Mouse (Mus musculus): ENCODE results near the gene Rnf138rt1. TPM values are rescaled to one million over a fixed set of nuclear protein-coding genes. Genes with fewer than 3 reads are reported as not detected.

Rnf138rt1 gene
- total RNA-seq (2021): not detected
- long read RNA-seq, experiment 1: 0 reads
- long read RNA-seq, experiment 2: 0 reads

- DNase-seq: peak; percentile 5
These were observed at the start of gene Rnf138rt1 for GRCm38 (mm10) chrX:163760617-163761434. Gene Rnf138rt1, minus strand, starts transcription at chrX:163761329.

- DNase-seq: no peak
These were observed 46.1 kb upstream of the Rnf138rt1 start for GRCm38 (mm10) chrX:163807270-163807669.

GRCm38 (mm10) chrX:163766290-163766689, 5.2 kb upstream of the Rnf138rt1 start:
- no peak for DNase-seq

DNA sequence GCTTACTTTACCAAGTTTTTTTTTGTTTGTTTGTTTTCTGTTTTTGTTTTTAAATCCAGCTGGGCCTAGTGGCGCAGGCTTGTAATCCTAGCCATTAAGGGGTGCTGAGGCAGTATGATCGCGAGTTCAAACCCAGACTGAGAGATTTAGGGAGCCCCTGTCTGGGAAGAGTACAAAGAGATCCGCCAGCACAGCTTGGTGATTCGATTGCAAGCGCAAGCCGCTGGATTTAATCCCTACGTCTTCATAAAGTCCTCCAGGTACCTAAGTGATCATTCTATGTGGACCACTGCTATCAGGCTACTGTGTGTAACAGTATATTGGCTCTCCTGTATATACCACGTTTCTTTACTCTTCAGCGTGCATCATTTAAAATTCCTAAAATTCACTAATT, 303 bp upstream of the Rnf138rt1 start:
- DNase-seq: no peak

DNA sequence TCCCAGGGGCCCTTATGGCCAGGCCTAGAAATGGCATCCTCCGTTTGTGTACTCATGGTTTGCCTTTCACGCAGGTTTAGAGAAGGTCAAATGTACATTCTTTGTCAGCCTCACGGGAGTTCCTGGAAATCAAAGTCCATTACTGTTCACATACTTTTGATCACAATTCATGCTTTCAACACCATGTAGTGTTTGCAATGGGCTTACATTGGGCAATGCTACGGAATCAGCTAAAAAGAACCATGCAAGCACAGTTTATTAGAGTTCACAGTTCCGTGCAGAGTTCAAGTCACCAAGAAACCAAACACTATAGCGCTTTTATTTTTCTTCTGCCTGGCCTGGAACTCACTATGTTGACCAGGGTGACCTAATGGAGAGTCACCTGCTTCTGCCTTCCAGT, 15.1 kb downstream of the Rnf138rt1 start:
- DNase-seq: no peak

DNA sequence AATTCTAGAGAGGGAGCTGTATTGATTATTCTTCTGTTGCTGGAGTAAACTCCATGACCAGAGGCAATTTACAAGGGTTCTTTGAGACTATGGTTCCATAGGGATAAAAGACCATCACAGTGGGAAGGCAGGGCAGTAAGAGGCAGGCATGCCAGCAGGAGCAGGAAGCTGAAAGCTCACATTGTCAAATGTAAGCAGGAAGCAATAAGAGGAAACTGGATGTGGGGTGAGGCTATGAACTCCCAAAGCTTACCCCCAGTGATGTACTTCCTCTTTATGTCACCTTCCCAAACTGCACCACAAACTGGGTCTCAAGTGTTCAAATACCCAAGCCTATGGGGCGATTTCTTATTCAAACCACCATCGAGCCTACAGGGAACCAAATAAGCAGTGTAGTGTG, 17.2 kb downstream of the Rnf138rt1 start:
- no peak for DNase-seq

DNA sequence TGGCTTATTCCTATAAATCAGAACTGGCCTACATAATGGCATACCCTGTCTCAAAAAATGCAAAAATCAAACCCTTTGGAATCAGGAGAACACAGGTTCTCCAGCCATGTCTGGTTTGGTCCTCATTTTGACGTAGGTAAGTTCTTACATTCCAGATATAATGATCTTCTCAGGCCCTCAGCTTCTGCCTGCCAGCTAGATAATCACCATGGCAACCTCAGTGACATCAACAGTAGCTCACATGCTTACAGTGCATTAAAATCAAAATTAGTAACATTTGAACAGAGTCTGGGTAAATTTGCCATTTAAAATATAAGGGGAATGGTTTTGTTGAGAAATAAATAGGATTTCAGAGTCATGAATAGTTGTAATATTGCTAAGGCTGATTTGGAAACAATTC, 22.2 kb downstream of the Rnf138rt1 start:
- no peak for DNase-seq

DNA sequence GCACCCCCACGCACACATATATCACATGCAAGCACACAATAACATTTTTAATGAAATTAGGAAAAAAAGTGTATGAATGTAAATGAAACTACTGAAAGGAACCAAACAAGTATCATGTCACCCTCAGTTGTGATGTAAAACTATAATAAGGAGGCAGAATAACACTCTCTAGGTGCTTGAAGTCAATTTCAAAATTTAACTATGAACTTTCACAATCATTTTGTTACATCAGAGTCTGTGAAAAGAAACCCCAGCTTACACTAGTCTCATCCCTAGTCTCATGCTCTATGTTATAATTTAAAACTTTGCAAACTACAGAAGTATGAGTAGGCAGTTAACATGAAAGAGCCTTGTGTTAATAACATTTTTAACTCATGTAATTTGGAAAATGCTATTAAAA, 27.0 kb downstream of the Rnf138rt1 start:
- no peak for DNase-seq

GRCm38 (mm10) chrX:163723630-163724029, 37.5 kb downstream of the Rnf138rt1 start:
- no peak for DNase-seq

GRCm38 (mm10) chrX:163722785-163723577, 38.1 kb downstream of the Rnf138rt1 start:
- no peak for DNase-seq

DNA sequence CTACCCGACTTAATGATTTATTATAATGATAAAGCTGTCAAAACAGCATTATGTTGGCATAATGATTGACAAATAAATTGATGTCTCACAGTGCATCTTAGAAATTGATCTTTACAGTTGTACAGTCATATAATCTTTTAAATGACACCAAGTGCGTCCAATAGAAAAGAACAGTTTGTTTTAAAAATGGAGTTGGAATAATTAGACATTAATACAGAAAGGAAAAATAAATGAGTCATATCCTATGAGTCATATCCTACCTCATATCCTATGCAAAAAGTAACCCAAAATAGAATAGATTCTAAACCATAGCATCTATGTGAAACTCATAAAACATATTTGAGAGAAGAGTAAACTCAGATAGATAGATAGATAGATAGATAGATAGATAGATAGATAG, 40.5 kb downstream of the Rnf138rt1 start:
- DNase-seq: no peak

Other genes with a start within 250 kb of the Rnf138rt1 start
- gene Grpr, start 211.7 kb downstream of the Rnf138rt1 start, total RNA-seq (2021): under 1 TPM in 1 of 2 experiments, not detected in 1; 0.20 TPM
- gene Ap1s2, start 147.7 kb upstream of the Rnf138rt1 start, total RNA-seq (2021): 10 to 100 TPM; 23.0 to 26.0 TPM
- gene Zrsr2, start 197.3 kb upstream of the Rnf138rt1 start, total RNA-seq (2021): 10 to 100 TPM; 17.6 to 18.0 TPM